Mouse (Mus musculus) thymus, postnatal 4 days (tissue): ENCODE results near the gene Cradd.

ENCODE experiments used
- DNase-seq: peaks from one replicate; pipeline ENCODE4 v3.0.0; 2021

Cradd gene

GRCm38 (mm10) chr10:95234661-95235060 is 89.3 kb downstream of the Cradd start:
- no peak for DNase-seq

GRCm38 (mm10) chr10:95233044-95233443 is 90.9 kb downstream of the Cradd start:
- no peak for DNase-seq

- no peak for DNase-seq
Observed at GRCm38 (mm10) chr10:95232554-95232953, 91.4 kb downstream of the Cradd start.

- DNase-seq, result no peak
Observed at GRCm38 (mm10) chr10:95228192-95228591, 95.7 kb downstream of the Cradd start.

- no peak for DNase-seq
Observed at GRCm38 (mm10) chr10:95227590-95227989, 96.3 kb downstream of the Cradd start.

GRCm38 (mm10) chr10:95226772-95227171 is 97.2 kb downstream of the Cradd start:
- no peak for DNase-seq

- DNase-seq, result no peak
Observed at GRCm38 (mm10) chr10:95225006-95225405, 98.9 kb downstream of the Cradd start.

- no peak for DNase-seq
Observed at GRCm38 (mm10) chr10:95223211-95223610, 100.7 kb downstream of the Cradd start.

GRCm38 (mm10) chr10:95221914-95222313 is 102.0 kb downstream of the Cradd start:
- no peak for DNase-seq

GRCm38 (mm10) chr10:95220536-95220935 is 103.4 kb downstream of the Cradd start:
- DNase-seq, result no peak

GRCm38 (mm10) chr10:95218683-95219060 is 105.3 kb downstream of the Cradd start:
- no peak for DNase-seq

GRCm38 (mm10) chr10:95217956-95218682 is 105.8 kb downstream of the Cradd start:
- peak; percentile 28 for DNase-seq

- no peak for DNase-seq
Observed at GRCm38 (mm10) chr10:95215324-95215723, 108.6 kb downstream of the Cradd start.

- no peak for DNase-seq
Observed at GRCm38 (mm10) chr10:95213820-95214219, 110.1 kb downstream of the Cradd start.

- DNase-seq, result no peak
Observed at GRCm38 (mm10) chr10:95213311-95213710, 110.6 kb downstream of the Cradd start.

GRCm38 (mm10) chr10:95211660-95212059 is 112.3 kb downstream of the Cradd start:
- DNase-seq, result no peak

- no peak for DNase-seq
Observed at GRCm38 (mm10) chr10:95210664-95211372, 113.1 kb downstream of the Cradd start.

GRCm38 (mm10) chr10:95210167-95210566 is 113.8 kb downstream of the Cradd start:
- no peak for DNase-seq

- DNase-seq, result no peak
Observed at GRCm38 (mm10) chr10:95207423-95207822, 116.5 kb downstream of the Cradd start.

- DNase-seq, result no peak
Observed at GRCm38 (mm10) chr10:95201514-95201913, 122.4 kb downstream of the Cradd start.

GRCm38 (mm10) chr10:95200323-95200722 is 123.6 kb downstream of the Cradd start:
- DNase-seq, result no peak

- no peak for DNase-seq
Observed at GRCm38 (mm10) chr10:95199541-95200269, 124.2 kb downstream of the Cradd start.

GRCm38 (mm10) chr10:95197377-95197776 is 126.6 kb downstream of the Cradd start:
- DNase-seq, result no peak

GRCm38 (mm10) chr10:95195719-95196118 is 128.2 kb downstream of the Cradd start:
- peak; percentile 52 for DNase-seq
